Mouse (Mus musculus) cerebellum, adult 8-10 months (tissue): Measurements from ENCODE around the gene Atxn1.

Experiments
- DNase-seq: peaks from one replicate; pipeline ENCODE4 v3.0.0; 2022

Gene Atxn1

GRCm38 (mm10) chr13:45547549-45547948, 417.3 kb downstream of the Atxn1 start:
- DNase-seq: no peak

- DNase-seq: no peak
These were observed 417.9 kb downstream of the Atxn1 start for GRCm38 (mm10) chr13:45546946-45547345.

- DNase-seq: no peak
These were observed 418.8 kb downstream of the Atxn1 start for GRCm38 (mm10) chr13:45545974-45546373.

- peak; percentile 86 for DNase-seq
These were observed 425.6 kb downstream of the Atxn1 start for GRCm38 (mm10) chr13:45539205-45539568.

GRCm38 (mm10) chr13:45538532-45539204, 426.1 kb downstream of the Atxn1 start:
- DNase-seq: peak; percentile 86

- no peak for DNase-seq
These were observed 426.7 kb downstream of the Atxn1 start for GRCm38 (mm10) chr13:45538091-45538490.

- DNase-seq: no peak
These were observed 427.7 kb downstream of the Atxn1 start for GRCm38 (mm10) chr13:45537110-45537509.

- no peak for DNase-seq
These were observed 428.9 kb downstream of the Atxn1 start for GRCm38 (mm10) chr13:45535731-45536453.

- DNase-seq: no peak
These were observed 434.1 kb downstream of the Atxn1 start for GRCm38 (mm10) chr13:45530754-45531153.

- DNase-seq: peak; percentile 61
These were observed 436.0 kb downstream of the Atxn1 start for GRCm38 (mm10) chr13:45528787-45529186.

- no peak for DNase-seq
These were observed 437.4 kb downstream of the Atxn1 start for GRCm38 (mm10) chr13:45527232-45527964.

- peak; percentile 58 for DNase-seq
These were observed 438.6 kb downstream of the Atxn1 start for GRCm38 (mm10) chr13:45526230-45526629.

GRCm38 (mm10) chr13:45524791-45525435, 439.9 kb downstream of the Atxn1 start:
- DNase-seq: no peak

GRCm38 (mm10) chr13:45524305-45524704, 440.5 kb downstream of the Atxn1 start:
- DNase-seq: peak; percentile 77

- no peak for DNase-seq
These were observed 448.1 kb downstream of the Atxn1 start for GRCm38 (mm10) chr13:45516501-45517393.

GRCm38 (mm10) chr13:45514832-45515422, 449.9 kb downstream of the Atxn1 start:
- no peak for DNase-seq

- no peak for DNase-seq
These were observed 450.7 kb downstream of the Atxn1 start for GRCm38 (mm10) chr13:45514115-45514514.

GRCm38 (mm10) chr13:45513009-45513984, 451.5 kb downstream of the Atxn1 start:
- DNase-seq: no peak

GRCm38 (mm10) chr13:45512531-45512930, 452.3 kb downstream of the Atxn1 start:
- DNase-seq: no peak

- DNase-seq: no peak
These were observed 452.9 kb downstream of the Atxn1 start for GRCm38 (mm10) chr13:45511706-45512435.
